Mouse (Mus musculus): Measurements from ENCODE around the gene Apc2. TPM values are rescaled to one million over a fixed set of nuclear protein-coding genes. Genes with fewer than 3 reads are reported as not detected.

The Apc2 gene
- total and polyA plus RNA-seq, 3 experiments = 0.07 to 0.13 TPM; not detected in 1

DNA sequence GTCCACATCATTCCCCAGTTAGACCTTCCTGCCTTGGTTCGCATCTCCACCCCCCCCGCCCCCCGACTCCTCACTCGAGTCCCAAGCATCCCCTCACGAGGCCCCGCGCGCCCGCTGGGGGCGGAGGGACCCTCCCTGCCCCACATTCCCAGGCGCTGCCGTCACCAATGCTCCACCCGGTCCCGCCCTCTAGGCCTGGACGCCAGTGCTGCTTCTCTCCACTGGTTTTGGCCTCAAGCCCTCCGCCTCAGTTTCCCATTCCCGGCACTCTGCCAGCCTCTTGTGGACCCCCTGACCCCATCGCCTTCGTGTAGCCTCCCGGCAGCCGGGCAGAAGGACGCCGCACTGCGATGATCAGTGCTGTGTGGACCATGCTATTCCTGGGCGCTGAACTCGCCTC, 53.2 kb downstream of the Apc2 start:
- dilution Hi-C loops (cut with MboI; ENCODE audit: extremely low pct_ligation_motif_present, extremely low pct_unique_long_range_greater_than_20kb, low sequenced_read_pairs) (no loop called here), in situ Hi-C loops (cut with MboI; ENCODE audit: low pct_ligation_motif_present, low pct_unique_long_range_greater_than_20kb, low sequenced_read_pairs) (loop anchor here (5.0 kb wide), 1 partner anchor 172 kb away; the partner anchor contains the start of gene Efna2)
- no peak overlapping the region for H3K27ac ChIP-seq (ENCODE audit: insufficient read depth, low read depth)
- no peaks in the 10 kb centered on the region for H3K36me3 ChIP-seq (replicated peaks in 1 of 2; ENCODE audit: control insufficient read depth in 1 of 2, insufficient read depth in 1 of 2, low read length in 1 of 2)
- H3K4me1 ChIP-seq (ENCODE audit: control insufficient read depth in 1 of 2, insufficient read depth in 2 of 2) = peaks cover 3 to 10% of the 10 kb centered on the region in 2 experiments
- no peak overlapping the region for H3K9ac ChIP-seq (ENCODE audit: insufficient read depth, low read depth)
- H3K4me3 ChIP-seq (replicated peaks in 1 of 3; ENCODE audit: low read depth in 2 of 3, low read length in 2 of 3, poor library complexity in 1 of 3) = no peak overlapping the region
- no peak for DNase-seq (ENCODE audit: extremely low read depth)
- H3K4me2 ChIP-seq (ENCODE audit: insufficient read depth, low read depth, poor library complexity, severe bottlenecking) = no peak overlapping the region
- TF ChIP-seq ZNF384 (IDR thresholded peaks at IDR 0.05; ENCODE audit: low read depth, low read length) (no peak), IRF4 (IDR thresholded peaks at IDR 0.05; ENCODE audit: low read depth, low read length) (no peak)
- H3K27me3 ChIP-seq (replicated peaks) = peaks cover 85% of the 10 kb centered on the region
- no peaks in the 10 kb centered on the region for H3K79me2 ChIP-seq (replicated peaks; ENCODE audit: control insufficient read depth, extremely low read depth, insufficient read depth, poor library complexity, severe bottlenecking)
- no peaks in the 10 kb centered on the region for H3K9me3 ChIP-seq (replicated peaks; ENCODE audit: low read length)

DNA sequence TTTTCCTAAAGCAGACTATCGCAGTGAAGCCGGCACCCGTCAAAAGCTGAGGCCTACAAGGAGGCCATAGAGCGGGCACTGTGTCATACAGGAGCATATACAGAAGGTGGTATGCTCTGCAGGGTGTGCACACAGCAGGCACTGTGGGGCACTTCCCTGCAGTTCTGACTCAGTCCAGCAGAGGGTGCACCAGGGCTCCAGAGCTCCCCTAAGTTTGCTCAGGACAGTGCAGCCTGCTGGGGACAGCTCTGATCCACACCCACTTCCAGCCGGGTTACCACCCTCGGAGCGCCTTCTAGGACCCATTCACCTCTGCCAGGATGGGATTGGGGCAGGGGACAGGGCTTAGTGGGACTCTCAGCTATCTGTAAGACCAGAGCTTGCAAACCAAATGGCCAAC, 54.5 kb downstream of the Apc2 start:
- Histone ChIP-seq H3K9me3 (replicated peaks; ENCODE audit: low read length) (no peaks in the 10 kb centered on the region), H3K4me3 (replicated peaks in 1 of 3; ENCODE audit: low read depth in 2 of 3, low read length in 2 of 3, poor library complexity in 1 of 3) (no peak overlapping the region), H3K27ac (ENCODE audit: insufficient read depth, low read depth) (no peak overlapping the region), H3K79me2 (replicated peaks; ENCODE audit: control insufficient read depth, extremely low read depth, insufficient read depth, poor library complexity, severe bottlenecking) (no peaks in the 10 kb centered on the region), H3K36me3 (replicated peaks in 1 of 2; ENCODE audit: control insufficient read depth in 1 of 2, insufficient read depth in 1 of 2, low read length in 1 of 2) (no peaks in the 10 kb centered on the region), H3K9ac (ENCODE audit: insufficient read depth, low read depth) (no peak overlapping the region), H3K4me1 (ENCODE audit: control insufficient read depth in 1 of 2, insufficient read depth in 2 of 2) (peaks cover 3 to 10% of the 10 kb centered on the region in 2 experiments), H3K4me2 (ENCODE audit: insufficient read depth, low read depth, poor library complexity, severe bottlenecking) (no peak overlapping the region), H3K27me3 (replicated peaks) (peaks cover 85% of the 10 kb centered on the region)
- peak; percentile 82 for DNase-seq (ENCODE audit: extremely low read depth)
- dilution Hi-C loops (cut with MboI; ENCODE audit: extremely low pct_ligation_motif_present, extremely low pct_unique_long_range_greater_than_20kb, low sequenced_read_pairs) (no loop called here), in situ Hi-C loops (cut with MboI; ENCODE audit: low pct_ligation_motif_present, low pct_unique_long_range_greater_than_20kb, low sequenced_read_pairs) (no loop called here)
- TF ChIP-seq SMC3 (IDR thresholded peaks at IDR 0.05; ENCODE audit: low read depth, low read length) (peak; percentile 90), TBP (conservative IDR thresholded peaks at IDR 0.05; ENCODE audit: low read depth, low read length) (no peak), POLR2AphosphoS2 (IDR thresholded peaks at IDR 0.05; ENCODE audit: low read depth, low read length) (no peak), ELF1 (IDR thresholded peaks at IDR 0.05; ENCODE audit: low read depth, low read length) (peak; percentile 43; the same call in 1 of the 2 replicates), BHLHE40 (IDR thresholded peaks at IDR 0.05; ENCODE audit: low read depth, low read length) (peak; percentile 29), MYC (IDR thresholded peaks at IDR 0.05; ENCODE audit: low read depth, low read length) (0 out of 2 replicates have a peak, but pooled peaks have one; percentile 44), KAT2A (IDR thresholded peaks at IDR 0.05; ENCODE audit: insufficient replicate concordance, low read length) (no peak), NRF1 (IDR thresholded peaks at IDR 0.05; ENCODE audit: low read depth, low read length) (peak; percentile 43; the same call in 1 of the 2 replicates), NELFE (IDR thresholded peaks at IDR 0.05; ENCODE audit: low read depth, low read length) (peak; percentile 32; the same call in 1 of the 2 replicates), EP300 (IDR thresholded peaks at IDR 0.05; ENCODE audit: low read length) (no peak), GABPA (IDR thresholded peaks at IDR 0.05; ENCODE audit: insufficient replicate concordance, low read depth, low read length) (no peak), CHD1 (IDR thresholded peaks at IDR 0.05; ENCODE audit: low read depth, low read length) (no peak), IRF4 (IDR thresholded peaks at IDR 0.05; ENCODE audit: low read depth, low read length) (peak; percentile 39; the same call in 1 of the 2 replicates), ZNF384 (IDR thresholded peaks at IDR 0.05; ENCODE audit: low read depth, low read length) (no peak), RAD21 (IDR thresholded peaks at IDR 0.05; ENCODE audit: low read depth, low read length) (peak; percentile 64), ETS1 (conservative IDR thresholded peaks at IDR 0.05; ENCODE audit: low read depth, low read length) (no peak), MAZ (IDR thresholded peaks at IDR 0.05; ENCODE audit: low read depth, low read length) (0 out of 2 replicates have a peak, but pooled peaks have one; percentile 35), MAFK (IDR thresholded peaks at IDR 0.05; ENCODE audit: insufficient replicate concordance, low read length) (no peak), ZKSCAN1 (IDR thresholded peaks at IDR 0.05; ENCODE audit: borderline replicate concordance, low read depth, low read length) (no peak), RCOR1 (conservative IDR thresholded peaks at IDR 0.05; ENCODE audit: low read depth, low read length) (no peak), USF2 (conservative IDR thresholded peaks at IDR 0.05; ENCODE audit: low read depth, low read length) (no peak), MEF2A (IDR thresholded peaks at IDR 0.05; ENCODE audit: borderline replicate concordance, low read depth, low read length) (peak; percentile 46; the same call in 1 of the 2 replicates), JUN (IDR thresholded peaks at IDR 0.05; ENCODE audit: insufficient read depth, low read depth, low read length) (no peak), CTCF (conservative IDR thresholded peaks at IDR 0.05 in 1 of 2, IDR thresholded peaks at IDR 0.05 in 1 of 2; ENCODE audit: low read depth in 2 of 2, low read length in 2 of 2) (peak; percentile 85 to 94), MXI1 (IDR thresholded peaks at IDR 0.05; ENCODE audit: low read depth, low read length) (no peak), TCF12 (IDR thresholded peaks at IDR 0.05; ENCODE audit: low read depth, low read length) (0 out of 2 replicates have a peak, but pooled peaks have one; percentile 34), UBTF (IDR thresholded peaks at IDR 0.05; ENCODE audit: low read depth, low read length) (no peak), CHD2 (IDR thresholded peaks at IDR 0.05; ENCODE audit: low read length) (no peak), PAX5 (IDR thresholded peaks at IDR 0.05; ENCODE audit: low read length) (no peak), JUND (conservative IDR thresholded peaks at IDR 0.05; ENCODE audit: low read depth, low read length) (no peak), MAX (IDR thresholded peaks at IDR 0.05; ENCODE audit: low read length) (0 out of 2 replicates have a peak, but pooled peaks have one; percentile 24), SIN3A (IDR thresholded peaks at IDR 0.05; ENCODE audit: low read length) (no peak)
